Mouse (Mus musculus) stomach, postnatal 0 days (tissue): ENCODE results near the gene Cda. TPM values are rescaled to one million over a fixed set of nuclear protein-coding genes. Genes with fewer than 3 reads are reported as not detected.
A peak's percentile ranks its signal among the peaks of the same experiment; 100 is the strongest.

Experiments
- ATAC-seq: fragments of 200-750 bp; cut with Nextera tagmentation; 2 replicates; pipeline ENCODE4 v1.8.0; 2017; ENCODE audit not compliant: low FRiP score, low TSS enrichment
- DNase-seq: peaks from one replicate; pipeline ENCODE4 v3.0.0-alpha.2; 2016; ENCODE audit warnings: low spot score
- H3K27ac ChIP-seq: fragments of 300-500 bp; sonication (generic); replicated peaks from 2 replicates; pipeline ENCODE4 v1.5.1; 2014; ENCODE audit warnings: mild to moderate bottlenecking, control low read depth
- H3K27me3 ChIP-seq: fragments of 300-500 bp; sonication (generic); 2 replicates; pipeline ENCODE4 v1.6.1; 2014; ENCODE audit warnings: low read length; ENCODE audit not compliant: control insufficient read depth, insufficient read depth
- H3K36me3 ChIP-seq: fragments of 300-500 bp; sonication (generic); 2 replicates; pipeline ENCODE4 v1.6.1; 2014; ENCODE audit warnings: low read length, mixed read lengths; ENCODE audit not compliant: control insufficient read depth, insufficient read depth
- H3K4me1 ChIP-seq: fragments of 300-500 bp; sonication (generic); replicated peaks from 2 replicates; pipeline ENCODE4 v1.6.1; 2014; ENCODE audit warnings: antibody characterized with exemption; ENCODE audit not compliant: control insufficient read depth, insufficient read depth
- H3K4me2 ChIP-seq: fragments of 300-500 bp; sonication (generic); replicated peaks from 2 replicates; pipeline ENCODE4 v1.6.1; 2014; ENCODE audit warnings: low read depth, mild to moderate bottlenecking, control low read depth, moderate library complexity
- H3K4me3 ChIP-seq: fragments of 300-500 bp; sonication (generic); 2 replicates; pipeline ENCODE4 v1.5.1; 2014; ENCODE audit warnings: low read depth, low read length, control low read depth
- H3K9ac ChIP-seq: fragments of 300-500 bp; sonication (generic); 2 replicates; pipeline ENCODE4 v1.6.1; 2014; ENCODE audit warnings: mild to moderate bottlenecking, low read length, control low read depth, mixed read lengths
- H3K9me3 ChIP-seq: fragments of 300-500 bp; sonication (generic); 2 replicates; pipeline ENCODE4 v1.6.1; 2016; ENCODE audit warnings: low read length; ENCODE audit not compliant: control insufficient read depth
- CTCF ChIP-seq: IDR thresholded peaks from 2 replicates; pipeline ENCODE4 v1.5.1; 2016; ENCODE audit warnings: antibody characterized with exemption, low read depth, mild to moderate bottlenecking, moderate library complexity
- EP300 ChIP-seq: optimal IDR thresholded peaks from 2 replicates; pipeline ENCODE3; 2016; ENCODE audit warnings: antibody characterized with exemption
- WGBS: fragments of 180-500 bp; shearing (Covaris S2); extraction: QIAGEN DNeasy Blood & Tissue Kit; methylation state at CpG from one replicate; pipeline ENCODE4 v1.1.7; 2014; 5-methylcytosine and 5-hydroxymethylcytosine counted together
- polyA plus RNA-seq: library from polyadenylated mRNA; unstranded; fragments of >200 nt; fragmentation: Nextera tagmentation; extraction: Ambion mirVana; gene quantifications from 2 replicates; pipeline ENCODE4 v1.2.1, GENCODE M21; 2015

Gene Cda
- polyA plus RNA-seq, 1 experiment from 2014 or later, result 12.5 TPM

- Histone ChIP-seq H3K27me3 (no peaks in the 10 kb centered on the region), H3K4me1 (no peaks in the 10 kb centered on the region), H3K27ac (no peak overlapping the region), H3K9me3 (no peaks in the 10 kb centered on the region), H3K4me3 (no peak overlapping the region), H3K4me2 (no peak overlapping the region), H3K36me3 (no peaks in the 10 kb centered on the region), H3K9ac (no peak overlapping the region)
- TF ChIP-seq CTCF (no peak), EP300 (no peak)
- WGBS, result 9% methylated on average over 11 of the region's 11 CpGs
- DNase-seq (peak; percentile 40), ATAC-seq (peak; percentile 25)
Measured at GRCm38 (mm10) chr4:138361370-138361821, 6.4 kb downstream of the Cda start.

GRCm38 (mm10) chr4:138358176-138358575 is 9.6 kb downstream of the Cda start:
- Histone ChIP-seq H3K4me3 (no peak overlapping the region), H3K4me2 (no peak overlapping the region), H3K27ac (no peak overlapping the region), H3K9ac (no peak overlapping the region), H3K36me3 (no peaks in the 10 kb centered on the region), H3K4me1 (no peaks in the 10 kb centered on the region), H3K9me3 (no peaks in the 10 kb centered on the region), H3K27me3 (no peaks in the 10 kb centered on the region)
- TF ChIP-seq EP300 (no peak), CTCF (no peak)
- ATAC-seq (no peak), DNase-seq (no peak)
- WGBS, result 83% methylated on average over 3 of the region's 3 CpGs

- Histone ChIP-seq H3K9me3 (no peaks in the 10 kb centered on the region), H3K36me3 (no peaks in the 10 kb centered on the region), H3K27me3 (no peaks in the 10 kb centered on the region), H3K9ac (no peak overlapping the region), H3K4me3 (no peak overlapping the region), H3K4me2 (no peak overlapping the region), H3K4me1 (no peaks in the 10 kb centered on the region), H3K27ac (no peak overlapping the region)
- no peak for DNase-seq
- TF ChIP-seq CTCF (no peak), EP300 (no peak)
- no peak for ATAC-seq
- WGBS, result 83% methylated on average over 12 of the region's 12 CpGs
Measured at GRCm38 (mm10) chr4:138356551-138356950, 11.2 kb downstream of the Cda start.

- H3K9ac ChIP-seq, result no peak overlapping the region
- no peaks in the 10 kb centered on the region for H3K9me3 ChIP-seq
- ATAC-seq, result no peak
- no peak for DNase-seq
- no peaks in the 10 kb centered on the region for H3K4me1 ChIP-seq
- H3K36me3 ChIP-seq, result no peaks in the 10 kb centered on the region
- no peak overlapping the region for H3K4me3 ChIP-seq
- H3K27ac ChIP-seq, result no peak overlapping the region
- H3K27me3 ChIP-seq, result no peaks in the 10 kb centered on the region
- no peak overlapping the region for H3K4me2 ChIP-seq
- WGBS, result 68% methylated on average over 8 of the region's 8 CpGs
- TF ChIP-seq CTCF (no peak), EP300 (no peak)
Measured at GRCm38 (mm10) chr4:138356141-138356540, 11.7 kb downstream of the Cda start.

GRCm38 (mm10) chr4:138355496-138355895 is 12.3 kb downstream of the Cda start:
- no peak for DNase-seq
- 86% methylated on average over 2 of the region's 2 CpGs for WGBS
- no peak overlapping the region for H3K4me2 ChIP-seq
- TF ChIP-seq CTCF (no peak), EP300 (no peak)
- no peaks in the 10 kb centered on the region for H3K36me3 ChIP-seq
- H3K4me1 ChIP-seq, result no peaks in the 10 kb centered on the region
- H3K9ac ChIP-seq, result no peak overlapping the region
- no peak overlapping the region for H3K27ac ChIP-seq
- no peaks in the 10 kb centered on the region for H3K9me3 ChIP-seq
- ATAC-seq, result no peak
- no peak overlapping the region for H3K4me3 ChIP-seq
- H3K27me3 ChIP-seq, result no peaks in the 10 kb centered on the region

GRCm38 (mm10) chr4:138353438-138354171 is 14.2 kb downstream of the Cda start:
- no peak overlapping the region for H3K27ac ChIP-seq
- no peak overlapping the region for H3K4me2 ChIP-seq
- ATAC-seq (no peak), DNase-seq (no peak)
- 73% methylated on average over 10 of the region's 10 CpGs for WGBS
- TF ChIP-seq EP300, result no peak
- peak; percentile 33; the same call in 1 of the 2 replicates for TF ChIP-seq CTCF
- H3K9ac ChIP-seq, result no peak overlapping the region
- H3K9me3 ChIP-seq, result no peaks in the 10 kb centered on the region
- H3K4me1 ChIP-seq, result no peaks in the 10 kb centered on the region
- no peak overlapping the region for H3K4me3 ChIP-seq
- no peaks in the 10 kb centered on the region for H3K36me3 ChIP-seq
- no peaks in the 10 kb centered on the region for H3K27me3 ChIP-seq
